Mouse (Mus musculus) kidney, embryonic 16.5 days (tissue): ENCODE data around the gene Gper1. TPM values are rescaled to one million over a fixed set of nuclear protein-coding genes. Genes with fewer than 3 reads are reported as not detected.

Experiments
- ATAC-seq: fragments of 200-750 bp; cut with Nextera tagmentation; 2 replicates; pipeline ENCODE4 v1.8.0; 2017; ENCODE audit warnings: moderate TSS enrichment; ENCODE audit not compliant: low FRiP score, low TSS enrichment
- H3K27ac ChIP-seq: fragments of 300-500 bp; sonication (generic); 2 replicates; pipeline ENCODE4 v1.5.1; 2014; ENCODE audit warnings: low read length
- H3K27me3 ChIP-seq: fragments of 300-500 bp; sonication (generic); 2 replicates; pipeline ENCODE4 v1.6.1; 2014; ENCODE audit warnings: low read length, control low read depth, mixed read lengths; ENCODE audit not compliant: insufficient read depth
- H3K36me3 ChIP-seq: fragments of 300-500 bp; sonication (generic); 2 replicates; pipeline ENCODE4 v1.6.1; 2014; ENCODE audit warnings: low read length, control low read depth, mixed read lengths; ENCODE audit not compliant: insufficient read depth
- H3K4me1 ChIP-seq: fragments of 300-500 bp; sonication (generic); 2 replicates; pipeline ENCODE4 v1.6.1; 2014; ENCODE audit warnings: low read length, control low read depth, mixed read lengths; ENCODE audit not compliant: insufficient read depth
- H3K4me2 ChIP-seq: fragments of 300-500 bp; sonication (generic); replicated peaks from 2 replicates; pipeline ENCODE4 v1.6.1; 2014; ENCODE audit warnings: low read depth, low read length
- H3K4me3 ChIP-seq: fragments of 300-500 bp; sonication (generic); 2 replicates; pipeline ENCODE4 v1.5.1; 2014; ENCODE audit warnings: mild to moderate bottlenecking, low read length
- H3K9ac ChIP-seq: fragments of 300-500 bp; sonication (generic); replicated peaks from 2 replicates; pipeline ENCODE4 v1.6.1; 2014; ENCODE audit warnings: low read length
- H3K9me3 ChIP-seq: fragments of 300-500 bp; sonication (generic); 2 replicates; pipeline ENCODE4 v1.6.1; 2016; ENCODE audit warnings: low read length, control low read depth
- WGBS: fragments of 180-500 bp; shearing (Covaris S2); extraction: QIAGEN DNeasy Blood & Tissue Kit; methylation state at CpG from one replicate; pipeline ENCODE4 v1.1.7; 2014; 5-methylcytosine and 5-hydroxymethylcytosine counted together
- polyA plus RNA-seq: library from polyadenylated mRNA; unstranded; fragments of >200 nt; fragmentation: Nextera tagmentation; extraction: Ambion mirVana; gene quantifications from 2 replicates; pipeline ENCODE4 v1.2.1, GENCODE M21; 2015

Gper1 gene
- polyA plus RNA-seq, 1 experiment from 2014 or later = 8.0 TPM

DNA sequence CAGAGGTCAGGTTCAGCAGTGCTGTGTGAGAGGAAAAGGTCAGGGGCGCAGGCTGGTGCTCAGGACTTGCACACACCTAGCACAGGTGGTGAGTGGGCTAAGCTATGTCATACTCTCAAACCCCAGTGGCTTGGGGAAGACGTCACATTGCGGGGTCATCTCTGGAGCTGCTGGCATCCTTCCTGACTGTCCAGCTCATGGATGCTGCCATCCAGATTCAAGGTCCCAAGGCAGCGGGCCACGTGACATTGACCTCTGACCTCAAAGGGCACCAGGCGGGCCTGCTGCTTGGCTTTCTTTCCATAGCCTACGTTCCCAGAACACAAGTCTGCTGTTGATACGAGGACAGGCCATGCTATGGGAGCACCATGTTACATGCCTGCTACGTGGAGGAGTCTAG, 4.0 kb downstream of the Gper1 start:
- Histone ChIP-seq H3K9me3 (no peaks in the 10 kb centered on the region), H3K9ac (no peak overlapping the region), H3K27me3 (no peaks in the 10 kb centered on the region), H3K4me1 (peaks cover 70% of the 10 kb centered on the region), H3K36me3 (no peaks in the 10 kb centered on the region), H3K4me2 (no peak overlapping the region), H3K27ac (no peak overlapping the region), H3K4me3 (no peak overlapping the region)
- ATAC-seq = no peak
- 82% methylated on average over 9 of the region's 9 CpGs for WGBS

DNA sequence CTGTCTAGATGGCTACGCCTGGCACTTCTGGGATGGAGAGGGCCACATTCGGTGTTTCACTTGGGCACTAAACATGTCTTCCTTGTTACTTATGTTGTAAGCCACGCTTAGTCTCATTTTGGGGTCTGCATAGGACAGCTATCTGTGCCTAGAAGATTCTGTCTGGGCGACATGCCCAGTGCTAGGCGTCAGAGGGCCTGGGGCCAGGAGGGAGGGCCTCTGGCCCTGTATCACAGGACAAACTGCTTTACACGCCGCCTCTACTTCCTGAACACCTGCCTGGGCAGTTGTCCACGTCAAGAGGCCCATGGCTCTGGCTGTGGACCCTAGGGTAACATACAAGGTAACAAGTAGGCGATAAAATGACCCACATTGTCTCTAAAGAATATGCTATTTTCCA, 5.0 kb downstream of the Gper1 start:
- H3K9me3 ChIP-seq = no peaks in the 10 kb centered on the region
- no peaks in the 10 kb centered on the region for H3K27me3 ChIP-seq
- H3K9ac ChIP-seq = no peak overlapping the region
- no peak overlapping the region for H3K4me3 ChIP-seq
- 71% methylated on average over 9 of the region's 9 CpGs for WGBS
- H3K27ac ChIP-seq = no peak overlapping the region
- no peaks in the 10 kb centered on the region for H3K36me3 ChIP-seq
- H3K4me2 ChIP-seq = no peak overlapping the region
- no peak for ATAC-seq
- peaks cover 71% of the 10 kb centered on the region for H3K4me1 ChIP-seq

DNA sequence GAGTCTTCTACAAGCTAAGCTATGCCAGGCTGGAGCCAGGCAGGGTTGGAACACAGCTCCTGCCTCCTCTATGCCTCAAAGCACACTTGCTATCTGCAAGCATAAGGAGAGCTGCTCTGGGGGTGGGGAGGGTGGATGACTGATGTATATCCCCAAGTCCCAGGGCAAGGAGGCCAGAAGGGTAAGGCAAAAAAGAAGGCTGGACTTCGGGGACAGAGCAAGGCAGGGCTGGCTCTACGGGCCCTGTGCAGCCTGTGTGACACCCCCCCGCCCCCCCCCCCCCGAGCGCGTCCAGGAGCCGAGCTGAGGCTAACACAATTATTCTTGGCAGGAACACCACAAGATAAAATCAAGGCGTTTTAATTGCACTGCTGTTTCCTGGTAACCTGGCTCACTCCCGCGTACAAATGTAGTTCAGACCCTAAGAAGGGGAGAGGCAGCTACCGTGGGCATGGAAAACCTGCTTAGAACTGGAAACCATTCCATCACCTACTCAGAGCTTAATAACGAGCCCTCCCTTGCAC, 6.9 kb downstream of the Gper1 start:
- peak; percentile 46 for ATAC-seq
- Histone ChIP-seq H3K4me2 (no peak overlapping the region; the same call in 1 of the 2 replicates), H3K9me3 (no peaks in the 10 kb centered on the region), H3K27ac (peak overlapping the region; percentile 76), H3K27me3 (no peaks in the 10 kb centered on the region), H3K4me3 (no peak overlapping the region), H3K36me3 (no peaks in the 10 kb centered on the region), H3K9ac (peak overlapping the region; percentile 23; the same call in 1 of the 2 replicates), H3K4me1 (peaks cover 56% of the 10 kb centered on the region)
- WGBS = 8% methylated on average over 9 of the region's 12 CpGs

DNA sequence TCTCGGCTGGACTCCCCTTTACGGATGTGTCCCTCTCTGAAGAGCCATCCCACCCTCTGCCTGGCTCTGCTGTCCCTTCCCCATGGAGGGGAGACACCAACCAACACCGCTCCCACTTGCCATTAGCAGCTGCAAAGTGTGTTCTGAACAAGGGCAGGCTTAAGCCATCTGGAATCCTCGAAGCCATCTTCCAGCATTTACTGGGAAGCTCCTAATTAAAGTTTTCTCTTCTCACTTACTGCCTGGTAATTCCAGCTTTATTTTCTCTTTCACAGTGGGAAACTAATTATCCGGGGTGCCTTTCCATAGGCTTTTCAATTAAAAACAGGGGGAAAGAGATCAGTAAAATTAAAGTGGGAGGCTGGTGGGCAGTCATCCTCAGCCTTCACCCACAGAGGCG, 9.4 kb downstream of the Gper1 start:
- Histone ChIP-seq H3K27me3 (no peaks in the 10 kb centered on the region), H3K27ac (peak overlapping the region; percentile 44), H3K9me3 (no peaks in the 10 kb centered on the region), H3K9ac (no peak overlapping the region), H3K4me2 (no peak overlapping the region), H3K4me1 (peaks cover 52% of the 10 kb centered on the region), H3K4me3 (no peak overlapping the region), H3K36me3 (no peaks in the 10 kb centered on the region)
- 51% methylated on average over 6 of the region's 6 CpGs for WGBS
- no peak for ATAC-seq

DNA sequence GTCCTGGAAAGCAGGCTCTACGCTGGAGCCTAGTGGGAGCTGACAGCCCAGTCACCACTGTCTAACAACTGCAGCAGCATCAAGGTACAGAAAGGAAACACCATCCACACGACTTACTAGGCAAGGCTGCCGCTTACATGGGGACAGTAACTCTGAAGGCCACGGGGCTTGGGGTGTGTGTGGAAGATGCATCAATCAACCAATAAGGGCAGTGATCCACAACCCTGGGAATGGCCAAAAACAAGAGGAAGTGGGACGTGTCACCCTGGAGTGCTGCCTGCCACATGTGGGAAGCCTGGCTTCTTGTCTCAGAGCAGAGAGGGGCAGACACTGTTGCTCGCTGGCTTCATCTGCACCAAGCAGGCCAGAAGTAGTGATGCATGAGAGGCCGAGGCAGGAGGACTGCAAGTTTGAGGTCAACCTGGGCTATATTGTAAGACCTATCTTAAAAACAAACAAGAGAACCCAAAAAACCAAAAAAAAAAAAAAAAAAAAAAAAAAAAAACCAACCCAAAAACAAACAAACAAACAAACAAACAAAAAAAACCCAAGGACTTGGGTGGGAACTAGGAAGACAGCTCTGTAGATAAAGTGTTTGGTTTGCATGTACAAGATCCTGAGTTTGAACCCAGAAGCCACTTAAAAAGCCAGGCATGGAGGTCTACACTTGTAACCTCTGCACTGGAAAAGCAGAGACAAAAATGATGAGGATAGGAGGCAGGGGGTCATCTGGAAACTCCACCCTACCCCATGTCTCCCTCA, 10.0 kb downstream of the Gper1 start:
- no peak overlapping the region for H3K9ac ChIP-seq
- H3K4me2 ChIP-seq = no peak overlapping the region
- H3K9me3 ChIP-seq = no peaks in the 10 kb centered on the region
- H3K36me3 ChIP-seq = no peaks in the 10 kb centered on the region
- H3K4me1 ChIP-seq = peaks cover 51% of the 10 kb centered on the region
- 45% methylated on average over 7 of the region's 7 CpGs for WGBS
- H3K27me3 ChIP-seq = no peaks in the 10 kb centered on the region
- H3K4me3 ChIP-seq = no peak overlapping the region
- H3K27ac ChIP-seq = peak overlapping the region; percentile 44
- no peak for ATAC-seq

DNA sequence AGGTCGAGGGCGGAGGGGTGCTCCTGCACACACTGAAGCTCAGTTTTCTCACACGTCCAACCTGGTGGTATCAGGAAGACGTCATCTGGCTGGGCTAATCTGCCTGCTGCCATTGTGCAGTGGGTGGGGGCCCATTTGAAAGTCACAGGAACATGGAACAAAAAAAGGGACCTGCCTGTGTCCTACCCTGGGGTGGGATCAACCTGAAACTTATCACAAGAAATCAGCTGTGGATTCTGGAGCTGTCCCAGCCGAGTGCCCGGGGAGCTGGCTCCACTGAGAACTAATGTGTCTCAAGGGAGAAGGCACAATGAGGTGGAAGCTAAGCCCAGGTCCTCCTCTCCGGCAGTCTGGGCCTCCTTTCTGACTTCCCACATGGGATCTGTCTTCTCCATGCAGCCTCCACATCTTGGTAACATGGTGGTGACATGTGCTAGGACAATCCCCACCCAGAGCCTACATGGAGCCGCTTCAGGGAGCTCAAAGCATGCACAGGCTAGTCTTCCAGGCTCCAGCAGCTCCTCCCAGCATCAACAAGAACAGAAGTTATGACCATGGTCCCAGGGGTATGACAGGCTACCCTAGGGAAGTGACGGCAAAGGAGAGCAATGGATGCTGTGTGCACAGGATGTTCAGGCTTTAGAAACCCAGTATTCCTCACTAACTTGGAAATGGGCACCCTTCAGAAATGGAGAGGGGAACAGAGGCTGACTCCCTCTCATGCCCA, 11.1 kb downstream of the Gper1 start:
- Histone ChIP-seq H3K36me3 (no peaks in the 10 kb centered on the region), H3K9ac (no peak overlapping the region), H3K4me3 (no peak overlapping the region), H3K4me2 (no peak overlapping the region), H3K4me1 (peaks cover 42% of the 10 kb centered on the region), H3K27ac (no peak overlapping the region), H3K27me3 (no peaks in the 10 kb centered on the region), H3K9me3 (no peaks in the 10 kb centered on the region)
- ATAC-seq = no peak
- 78% methylated on average over 9 of the region's 9 CpGs for WGBS

DNA sequence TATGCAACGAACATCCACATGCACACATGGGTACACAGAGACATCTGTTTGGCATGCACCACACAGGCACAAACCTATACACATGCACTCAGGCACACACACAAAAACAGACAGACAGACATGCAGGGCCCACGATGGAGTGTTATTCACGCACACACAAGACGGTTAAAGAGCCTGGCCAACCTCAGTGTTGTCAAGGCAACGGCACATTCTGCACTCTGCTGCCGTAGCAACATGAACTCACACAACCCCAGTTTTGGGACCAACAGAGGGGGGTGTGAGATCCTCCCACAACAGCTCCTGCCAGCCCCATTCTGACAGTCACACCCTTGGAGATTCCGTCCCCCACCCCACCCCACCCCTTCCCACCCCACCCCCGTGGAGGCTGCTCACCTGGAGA, 12.0 kb downstream of the Gper1 start:
- Histone ChIP-seq H3K4me2 (no peak overlapping the region), H3K36me3 (no peaks in the 10 kb centered on the region), H3K4me3 (no peak overlapping the region), H3K4me1 (peaks cover 33% of the 10 kb centered on the region), H3K27me3 (no peaks in the 10 kb centered on the region), H3K27ac (no peak overlapping the region), H3K9ac (no peak overlapping the region), H3K9me3 (no peaks in the 10 kb centered on the region)
- 36% methylated on average over 8 of the region's 8 CpGs for WGBS
- ATAC-seq = no peak

DNA sequence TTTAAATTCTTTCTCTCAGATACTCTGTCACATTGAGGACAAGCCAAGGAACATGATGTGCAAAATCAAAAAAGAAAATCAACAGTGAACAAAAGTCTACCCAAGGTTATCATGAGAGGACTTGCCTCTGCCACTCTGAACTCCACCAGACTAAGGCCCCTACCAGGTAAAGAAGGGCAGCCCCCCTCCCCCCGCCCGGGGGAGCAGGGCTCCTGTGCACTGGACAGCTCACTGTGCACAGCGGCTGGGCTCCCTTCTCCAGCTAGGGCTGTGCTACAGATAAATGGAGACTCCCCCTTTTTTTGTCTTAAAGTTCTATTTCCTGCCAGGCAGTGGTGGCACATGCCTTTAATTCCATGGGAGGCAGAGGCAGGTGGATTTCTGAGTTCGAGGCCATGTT, 14.8 kb downstream of the Gper1 start:
- Histone ChIP-seq H3K36me3 (no peaks in the 10 kb centered on the region), H3K4me2 (no peak overlapping the region), H3K9me3 (no peaks in the 10 kb centered on the region), H3K4me1 (peaks cover 9% of the 10 kb centered on the region), H3K9ac (no peak overlapping the region), H3K27ac (no peak overlapping the region), H3K27me3 (no peaks in the 10 kb centered on the region), H3K4me3 (no peak overlapping the region)
- no peak for ATAC-seq
- 89% methylated on average over 4 of the region's 4 CpGs for WGBS

DNA sequence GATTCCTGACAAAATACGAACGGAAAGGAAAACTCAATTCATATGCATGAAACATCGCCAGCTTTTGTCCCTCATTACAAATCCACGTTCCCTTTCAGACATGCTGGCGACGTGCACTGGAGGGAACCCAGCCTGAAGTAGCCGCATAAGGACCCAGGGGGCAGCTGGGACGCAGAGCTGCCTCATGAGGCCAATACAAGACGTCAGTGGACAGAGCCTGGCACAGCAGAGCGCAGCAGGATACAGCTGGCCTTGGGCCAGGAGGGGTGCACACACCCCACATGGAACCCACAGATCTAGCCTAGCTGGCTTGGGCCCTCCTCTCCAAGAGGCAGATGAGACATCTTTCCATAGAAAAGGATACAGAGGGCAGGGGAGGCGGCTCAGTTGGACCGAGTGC, 15.5 kb downstream of the Gper1 start:
- no peak overlapping the region for H3K4me3 ChIP-seq
- ATAC-seq = no peak

DNA sequence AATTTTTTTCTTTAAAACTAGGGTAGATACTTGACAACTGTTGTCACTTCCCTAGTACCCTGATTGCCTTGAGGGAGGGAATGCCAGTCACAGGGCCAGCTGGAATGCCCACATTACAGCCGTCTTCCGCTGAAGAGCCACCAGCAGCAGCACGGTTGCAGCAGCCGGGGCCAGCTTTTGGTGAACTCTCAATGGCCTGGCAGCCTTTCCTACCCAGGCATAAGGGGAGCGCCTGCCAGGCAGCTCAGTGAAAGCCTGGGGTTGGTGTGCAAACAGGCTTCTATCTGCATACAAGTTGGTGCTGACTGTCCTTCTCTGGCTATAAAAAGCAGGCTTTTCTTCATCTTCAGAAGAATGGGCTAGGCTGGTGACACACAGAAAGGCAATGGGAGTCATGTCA, 17.5 kb downstream of the Gper1 start:
- Histone ChIP-seq H3K27me3 (no peaks in the 10 kb centered on the region), H3K9me3 (no peaks in the 10 kb centered on the region), H3K4me3 (no peak overlapping the region), H3K4me2 (no peak overlapping the region), H3K9ac (no peak overlapping the region), H3K36me3 (no peaks in the 10 kb centered on the region), H3K27ac (no peak overlapping the region), H3K4me1 (no peaks in the 10 kb centered on the region)
- WGBS = 85% methylated on average over 5 of the region's 5 CpGs
- ATAC-seq = no peak

More for the DNA sequence above, 15.5 kb downstream of the Gper1 start:
- no peak overlapping the region for H3K4me2 ChIP-seq
- no peaks in the 10 kb centered on the region for H3K36me3 ChIP-seq
- WGBS = 86% methylated on average over 12 of the region's 12 CpGs
- H3K9ac ChIP-seq = no peak overlapping the region
- H3K9me3 ChIP-seq = no peaks in the 10 kb centered on the region
- H3K27me3 ChIP-seq = no peaks in the 10 kb centered on the region
- H3K27ac ChIP-seq = no peak overlapping the region
- H3K4me1 ChIP-seq = peaks cover 7% of the 10 kb centered on the region
